Mouse (Mus musculus) olfactory bulb, adult 2 months (tissue): ENCODE measurements around the gene Setd2. TPM values are rescaled to one million over a fixed set of nuclear protein-coding genes. Genes with fewer than 3 reads are reported as not detected.

Experiments used
- H3K27ac ChIP-seq: fragments of 200-500 bp; 2 replicates; pipeline ENCODE4 v1.5.1; 2012; ENCODE audit warnings: low read depth, low read length; ENCODE audit not compliant: insufficient read depth
- H3K4me1 ChIP-seq: fragments of 200-500 bp; 2 replicates; pipeline ENCODE4 v1.6.1; 2012; ENCODE audit warnings: low read length; ENCODE audit not compliant: control insufficient read depth, insufficient read depth
- H3K4me3 ChIP-seq: fragments of 200-500 bp; 2 replicates; pipeline ENCODE4 v1.5.1; 2012; ENCODE audit warnings: mild to moderate bottlenecking, low read depth, low read length, moderate library complexity; ENCODE audit not compliant: insufficient read depth
- CTCF ChIP-seq: fragments of 200-500 bp; IDR thresholded peaks from 2 replicates; pipeline ENCODE4 v1.5.1; 2012; ENCODE audit warnings: low read depth, mild to moderate bottlenecking, low read length, moderate library complexity; ENCODE audit not compliant: insufficient read depth
- POLR2A ChIP-seq: fragments of 200-500 bp; IDR thresholded peaks from 2 replicates; pipeline ENCODE4 v1.6.1; 2012; ENCODE audit warnings: mild to moderate bottlenecking, low read depth, low read length, moderate library complexity; ENCODE audit not compliant: insufficient read depth
- WGBS: fragments of 180-500 bp; shearing (Covaris S2); methylation state at CpG from one replicate; pipeline ENCODE4 v1.1.7; 2018; 5-methylcytosine and 5-hydroxymethylcytosine counted together
- polyA plus RNA-seq: library from polyadenylated mRNA; stranded (reverse); fragments of >200 nt; gene quantifications from 2 replicates; pipeline ENCODE4 v1.2.4, GENCODE M21; 2012; ENCODE audit warnings: low replicate concordance; ENCODE audit not compliant: missing spikeins, insufficient read depth, insufficient read length

The Setd2 gene
- polyA plus RNA-seq, 1 experiment: 420 TPM

DNA sequence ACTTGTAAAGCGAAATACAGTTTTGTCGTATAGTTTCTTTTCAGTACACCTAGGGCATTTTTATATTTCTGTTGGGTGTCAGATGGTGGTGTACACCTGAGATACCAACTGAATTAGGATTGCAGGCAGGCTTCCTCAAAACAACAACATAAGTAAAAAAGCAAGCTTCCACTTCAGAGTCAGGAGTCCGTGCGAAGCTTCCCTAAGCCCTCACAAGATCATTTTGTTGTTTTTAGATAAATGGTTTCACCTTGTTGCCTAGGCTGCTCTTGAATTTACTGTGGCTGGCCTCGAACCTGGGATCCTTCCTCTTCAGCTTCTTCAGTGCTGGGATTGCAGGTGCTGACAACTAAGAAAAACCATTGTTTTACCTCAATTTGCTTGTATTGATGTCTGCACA lies 1.2 kb downstream of the Setd2 start:
- no peaks in the 10 kb centered on the region for H3K4me1 ChIP-seq
- H3K4me3 ChIP-seq: peak overlapping the region; percentile 30
- WGBS: 15% methylated on average over 5 of the region's 5 CpGs
- H3K27ac ChIP-seq: no peak overlapping the region
- TF ChIP-seq POLR2A (no peak), CTCF (no peak)

DNA sequence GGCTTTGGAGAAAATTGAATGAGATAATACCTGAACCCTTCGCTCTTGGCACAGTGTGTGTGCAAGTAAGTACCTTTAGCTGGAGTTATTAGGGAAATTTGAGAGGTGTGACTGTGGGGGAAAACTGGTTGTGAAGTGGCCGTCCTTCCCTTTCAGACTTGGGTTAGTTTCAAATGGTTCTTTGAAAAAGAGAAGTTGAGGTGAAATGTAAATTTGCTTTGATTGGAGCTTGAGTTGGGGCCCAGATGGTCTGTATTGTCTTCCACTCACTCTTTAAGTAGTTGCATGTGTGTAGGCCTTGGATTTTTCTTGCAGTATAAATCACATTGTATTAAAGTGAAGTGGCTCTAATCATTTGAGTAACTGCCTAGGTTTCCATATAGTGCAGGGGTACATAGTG lies 2.7 kb downstream of the Setd2 start:
- TF ChIP-seq POLR2A (no peak), CTCF (no peak)
- WGBS: 58% methylated on average over 2 of the region's 2 CpGs
- no peaks in the 10 kb centered on the region for H3K4me1 ChIP-seq
- no peak overlapping the region for H3K4me3 ChIP-seq
- H3K27ac ChIP-seq: no peak overlapping the region

DNA sequence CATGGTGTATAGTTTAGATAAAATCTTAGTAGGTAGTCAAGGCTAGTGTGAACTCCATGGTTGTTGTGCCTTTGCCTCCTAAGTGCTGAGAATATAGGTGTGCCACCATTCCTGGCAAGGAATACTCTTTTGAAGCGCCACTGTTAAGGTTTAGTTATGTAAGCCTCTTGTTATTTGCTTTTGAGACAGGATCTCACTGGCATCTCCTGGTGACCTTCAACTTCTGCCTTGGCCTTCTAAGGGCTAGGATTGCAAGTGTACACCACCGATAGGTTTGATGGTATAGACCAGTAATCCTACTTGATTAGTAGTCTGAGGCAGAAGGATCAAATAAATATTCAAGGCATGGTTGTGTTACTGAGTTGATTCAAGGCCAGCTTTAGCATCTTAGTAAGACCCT lies 4.2 kb downstream of the Setd2 start:
- H3K4me3 ChIP-seq: no peak overlapping the region
- H3K27ac ChIP-seq: no peak overlapping the region
- no peak for TF ChIP-seq POLR2A
- no peak for TF ChIP-seq CTCF
- H3K4me1 ChIP-seq: no peaks in the 10 kb centered on the region
- 82% methylated on average over 2 of the region's 2 CpGs for WGBS

DNA sequence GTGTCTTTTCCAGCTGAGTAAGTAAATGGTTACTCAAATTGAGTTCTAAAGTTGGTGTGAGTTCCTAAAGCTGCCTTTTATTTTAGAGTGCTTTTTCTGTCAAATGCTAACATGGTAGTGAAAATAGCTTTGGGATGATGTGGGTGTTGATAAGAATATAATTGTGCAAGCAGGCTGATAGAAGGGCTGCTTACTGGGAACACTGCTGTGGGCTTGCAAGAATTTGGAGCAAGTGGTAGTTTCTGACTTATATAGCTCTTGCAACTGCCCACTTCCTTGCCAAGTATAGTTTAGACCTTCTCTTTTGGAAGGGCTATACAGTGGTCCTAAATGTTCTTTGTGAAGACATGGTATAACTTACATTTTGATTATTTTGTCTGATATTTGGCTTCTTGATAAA lies 6.1 kb downstream of the Setd2 start:
- TF ChIP-seq CTCF (no peak), POLR2A (no peak)
- Histone ChIP-seq H3K27ac (no peak overlapping the region), H3K4me1 (no peaks in the 10 kb centered on the region), H3K4me3 (no peak overlapping the region)

DNA sequence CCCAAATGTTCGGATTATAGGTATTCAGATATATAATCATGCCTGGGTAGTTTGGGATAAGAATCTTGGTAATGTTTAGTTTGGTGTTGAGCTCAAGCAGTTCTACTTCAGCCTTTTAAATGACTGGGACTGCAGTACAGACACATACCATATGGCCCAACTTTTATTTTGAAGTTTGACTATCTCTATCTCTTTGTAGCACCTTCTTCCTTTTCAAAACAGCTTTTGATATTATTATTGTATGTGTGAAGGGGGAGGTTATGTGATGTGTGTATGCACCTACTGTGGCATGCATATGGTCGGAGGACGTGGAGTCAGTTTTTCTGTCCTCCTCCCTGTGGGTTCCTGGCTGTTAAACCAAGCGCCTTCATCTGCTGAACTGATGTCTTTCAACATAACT lies 9.6 kb downstream of the Setd2 start:
- Histone ChIP-seq H3K4me3 (no peak overlapping the region), H3K27ac (no peak overlapping the region), H3K4me1 (no peaks in the 10 kb centered on the region)
- TF ChIP-seq POLR2A (no peak), CTCF (no peak)
- 82% methylated on average over 4 of the region's 4 CpGs for WGBS

DNA sequence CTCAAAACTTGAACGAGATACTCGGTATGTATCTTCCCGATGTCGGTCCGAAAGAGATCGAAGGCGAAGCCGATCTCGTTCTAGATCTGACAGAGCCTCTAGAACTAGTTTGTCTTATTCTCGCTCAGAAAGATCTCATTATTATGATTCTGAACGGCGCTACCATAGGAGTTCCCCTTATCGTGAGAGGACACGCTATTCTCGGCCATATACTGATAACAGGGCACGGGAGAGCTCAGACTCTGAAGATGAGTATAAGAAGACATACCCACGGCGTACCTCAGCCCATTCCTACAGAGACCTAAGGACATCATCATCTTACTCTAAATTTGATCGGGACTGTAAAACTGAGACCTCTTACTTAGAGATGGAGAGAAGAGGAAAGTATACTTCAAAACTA lies 15.9 kb downstream of the Setd2 start:
- 98% methylated on average over 19 of the region's 19 CpGs for WGBS
- H3K4me1 ChIP-seq: no peaks in the 10 kb centered on the region
- no peak overlapping the region for H3K4me3 ChIP-seq
- no peak overlapping the region for H3K27ac ChIP-seq
- TF ChIP-seq CTCF (no peak), POLR2A (no peak)

DNA sequence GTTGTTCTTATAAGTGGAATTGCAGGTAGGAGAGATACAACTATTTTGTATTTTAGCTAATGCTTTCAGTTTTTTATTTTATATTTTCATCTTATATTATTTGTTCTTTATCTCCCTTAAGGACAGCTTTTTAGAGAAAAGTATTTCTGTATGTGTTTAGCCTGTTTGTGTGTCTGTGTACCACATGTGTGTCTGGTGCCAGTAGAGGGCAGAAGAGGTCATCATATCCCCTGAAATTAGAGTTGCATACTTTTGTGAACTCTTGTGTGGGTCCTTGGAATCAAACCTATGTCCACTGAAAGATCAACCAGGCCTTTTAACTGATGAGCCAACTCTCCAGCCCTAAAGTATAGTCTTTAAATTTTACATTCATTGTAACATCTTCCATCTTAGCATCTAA lies 35.9 kb downstream of the Setd2 start:
- TF ChIP-seq POLR2A: no peak
- no peak for TF ChIP-seq CTCF
- no peak overlapping the region for H3K4me3 ChIP-seq

DNA sequence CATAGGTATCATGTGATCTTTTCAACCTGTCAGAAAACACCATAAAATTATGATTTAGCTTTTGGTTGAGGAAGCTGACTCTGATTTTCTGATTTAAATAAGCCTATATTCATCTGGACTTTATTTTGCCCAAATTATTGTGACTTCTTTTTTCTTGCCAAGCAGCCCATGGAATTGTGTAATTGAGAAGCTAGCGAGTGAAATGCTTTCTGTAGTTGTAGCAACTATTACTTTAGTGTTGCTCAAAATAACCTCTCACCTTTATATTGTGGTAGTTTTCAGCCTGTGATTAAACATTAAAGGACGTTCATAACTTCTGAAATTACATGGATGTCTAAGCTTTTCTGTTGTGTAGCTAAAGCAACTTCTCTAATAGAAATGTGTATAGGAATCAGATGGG lies 49.8 kb downstream of the Setd2 start:
- Histone ChIP-seq H3K4me3 (no peak overlapping the region), H3K27ac (no peak overlapping the region), H3K4me1 (no peaks in the 10 kb centered on the region)
- TF ChIP-seq CTCF (no peak), POLR2A (no peak)
- WGBS: 65% methylated on average over 2 of the region's 2 CpGs

More for the DNA sequence above, 35.9 kb downstream of the Setd2 start:
- Histone ChIP-seq H3K27ac (no peak overlapping the region), H3K4me1 (no peaks in the 10 kb centered on the region)

DNA sequence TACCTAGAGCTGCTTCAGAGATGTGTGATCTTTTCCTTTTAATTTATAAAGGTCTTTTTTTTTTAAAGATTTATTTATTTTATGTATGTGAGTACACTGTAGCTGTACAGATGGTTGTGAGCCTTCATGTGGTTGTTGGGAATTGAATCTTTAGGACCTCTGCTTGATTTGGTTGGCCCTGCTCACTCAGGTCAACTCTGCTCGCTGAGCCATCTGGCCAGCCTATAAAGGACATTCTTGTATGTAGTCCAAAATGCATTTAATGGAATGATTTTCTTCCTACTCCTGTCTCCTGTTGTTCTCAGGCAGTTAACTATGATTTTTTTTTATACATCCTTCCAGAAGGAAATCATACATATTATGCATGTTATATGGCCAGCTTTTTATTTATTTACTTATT lies 51.1 kb downstream of the Setd2 start:
- 60% methylated on average over 1 of the region's 1 CpGs for WGBS
- TF ChIP-seq POLR2A (no peak), CTCF (no peak)
- H3K27ac ChIP-seq: no peak overlapping the region
- no peak overlapping the region for H3K4me3 ChIP-seq
- H3K4me1 ChIP-seq: no peaks in the 10 kb centered on the region

DNA sequence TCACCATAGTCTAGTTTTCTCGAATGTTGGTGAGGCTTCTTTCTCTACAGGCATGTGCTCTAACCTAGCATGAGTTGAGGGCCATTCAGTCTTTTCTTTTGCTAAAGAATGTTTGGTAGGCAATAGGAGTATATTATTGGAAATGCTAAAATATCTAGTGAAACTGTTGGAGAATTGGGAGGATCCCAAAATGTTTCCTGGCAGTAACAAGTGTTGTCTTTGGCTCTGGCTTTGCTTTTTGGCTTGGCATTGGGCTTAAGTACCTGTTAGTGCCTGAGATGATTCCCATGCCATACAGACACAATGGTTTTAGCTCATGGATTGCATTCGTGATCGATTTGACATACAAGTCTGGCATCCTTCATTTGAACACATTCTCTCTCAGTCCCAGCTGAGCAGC lies 79.1 kb downstream of the Setd2 start:
- TF ChIP-seq POLR2A (no peak), CTCF (no peak)
- 67% methylated on average over 3 of the region's 3 CpGs for WGBS
- Histone ChIP-seq H3K4me3 (no peak overlapping the region), H3K27ac (no peak overlapping the region), H3K4me1 (no peaks in the 10 kb centered on the region)
